Mouse (Mus musculus) liver, embryonic 16.5 days (tissue): ENCODE measurements around the gene Ankrd11. TPM values are rescaled to one million over a fixed set of nuclear protein-coding genes. Genes with fewer than 3 reads are reported as not detected.

Experiments used
- ATAC-seq: fragments of 200-750 bp; cut with Nextera tagmentation; 2 replicates; pipeline ENCODE4 v1.8.0; 2017; ENCODE audit warnings: low read depth, mild to moderate bottlenecking, moderate number of reproducible peaks, moderate library complexity
- H3K27ac ChIP-seq: fragments of 300-500 bp; sonication (generic); 2 replicates; pipeline ENCODE4 v1.5.1; 2014; ENCODE audit warnings: mild to moderate bottlenecking, low read length
- H3K27me3 ChIP-seq: fragments of 300-500 bp; sonication (generic); 2 replicates; pipeline ENCODE4 v1.6.1; 2014; ENCODE audit warnings: low read depth, low read length, mixed read lengths; ENCODE audit not compliant: control insufficient read depth, insufficient read depth
- H3K36me3 ChIP-seq: fragments of 300-500 bp; sonication (generic); 2 replicates; pipeline ENCODE4 v1.6.1; 2014; ENCODE audit warnings: mild to moderate bottlenecking; ENCODE audit not compliant: control insufficient read depth, insufficient read depth
- H3K4me1 ChIP-seq: fragments of 300-500 bp; sonication (generic); 2 replicates; pipeline ENCODE4 v1.6.1; 2014; ENCODE audit warnings: low read depth, low read length, mixed read lengths; ENCODE audit not compliant: control insufficient read depth
- H3K4me2 ChIP-seq: fragments of 300-500 bp; sonication (generic); 2 replicates; pipeline ENCODE4 v1.6.1; 2014; ENCODE audit warnings: low read depth, low read length, mixed read lengths
- H3K4me3 ChIP-seq: fragments of 300-500 bp; sonication (generic); 2 replicates; pipeline ENCODE4 v1.5.1; 2014; ENCODE audit warnings: low read depth, mild to moderate bottlenecking, low read length
- H3K9ac ChIP-seq: fragments of 300-500 bp; sonication (generic); 2 replicates; pipeline ENCODE4 v1.6.1; 2014; ENCODE audit warnings: low read depth, low read length
- H3K9me3 ChIP-seq: fragments of 300-500 bp; sonication (generic); replicated peaks from 2 replicates; pipeline ENCODE4 v1.6.1; 2016; ENCODE audit warnings: low read length; ENCODE audit not compliant: control insufficient read depth
- WGBS: fragments of 180-500 bp; shearing (Covaris S2); extraction: QIAGEN DNeasy Blood & Tissue Kit; methylation state at CpG from one replicate; pipeline ENCODE4 v1.1.7; 2014; ENCODE audit not compliant: insufficient replicate concordance; 5-methylcytosine and 5-hydroxymethylcytosine counted together
- polyA plus RNA-seq: library from polyadenylated mRNA; unstranded; fragments of >200 nt; fragmentation: Nextera tagmentation; extraction: Ambion mirVana; gene quantifications from 2 replicates; pipeline ENCODE4 v1.2.1, GENCODE M21; 2015

Gene Ankrd11
- polyA plus RNA-seq, 1 experiment from 2014 or later = 8.6 TPM

DNA sequence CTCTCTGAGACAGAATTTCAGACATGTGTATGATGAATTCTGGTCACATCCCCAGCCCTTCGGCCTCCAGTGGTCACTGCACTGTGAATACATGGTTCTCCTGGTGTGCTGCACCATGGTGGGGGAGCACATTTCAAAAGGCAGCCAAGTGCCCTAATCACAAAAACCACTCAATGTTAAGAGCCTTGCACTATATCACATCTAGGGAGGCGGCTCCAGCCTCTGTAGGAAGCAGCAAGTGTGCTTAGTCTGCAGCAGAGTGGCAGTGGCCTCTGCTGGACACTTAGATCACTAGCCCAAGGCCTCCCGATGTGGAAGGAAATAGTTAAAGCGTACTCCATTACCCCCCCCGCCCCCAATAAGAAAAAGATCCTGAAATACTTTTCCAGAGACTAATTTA, 143.0 kb downstream of the Ankrd11 start:
- H3K9me3 ChIP-seq = no peaks in the 10 kb centered on the region
- WGBS = 78% methylated on average over 5 of the region's 5 CpGs
- ATAC-seq = no peak
- no peaks in the 10 kb centered on the region for H3K27me3 ChIP-seq
- H3K4me2 ChIP-seq = no peak overlapping the region
- H3K9ac ChIP-seq = no peak overlapping the region
- H3K27ac ChIP-seq = no peak overlapping the region
- H3K4me1 ChIP-seq = peaks cover 6% of the 10 kb centered on the region; the same call in 1 of the 2 replicates
- no peak overlapping the region for H3K4me3 ChIP-seq
- H3K36me3 ChIP-seq = peaks cover 22% of the 10 kb centered on the region

DNA sequence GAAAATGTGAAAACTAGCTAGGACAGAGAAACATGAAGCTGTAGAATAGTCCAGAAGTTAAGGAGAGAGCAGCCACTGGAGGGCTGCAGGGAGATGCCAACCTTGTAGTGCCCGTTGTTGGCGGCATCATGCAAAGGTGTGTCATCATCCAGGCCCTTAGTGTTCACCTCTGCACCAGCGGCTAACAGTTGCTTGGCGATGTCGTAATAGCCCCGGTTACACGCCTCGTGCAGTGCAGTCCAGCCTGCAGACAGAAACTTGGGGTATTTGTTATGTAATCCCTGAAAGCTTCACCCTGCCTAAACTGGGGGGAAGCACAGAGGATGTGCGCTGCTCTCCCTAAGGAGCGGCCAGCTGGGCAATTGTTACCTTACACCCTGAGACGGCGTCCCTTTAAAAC, 143.6 kb downstream of the Ankrd11 start:
- Histone ChIP-seq H3K27me3 (no peaks in the 10 kb centered on the region), H3K27ac (no peak overlapping the region), H3K36me3 (peaks cover 25% of the 10 kb centered on the region), H3K9me3 (no peaks in the 10 kb centered on the region), H3K4me3 (no peak overlapping the region), H3K9ac (no peak overlapping the region), H3K4me2 (no peak overlapping the region), H3K4me1 (peaks cover 6% of the 10 kb centered on the region; the same call in 1 of the 2 replicates)
- peak; percentile 72 for ATAC-seq
- 79% methylated on average over 12 of the region's 12 CpGs for WGBS

DNA sequence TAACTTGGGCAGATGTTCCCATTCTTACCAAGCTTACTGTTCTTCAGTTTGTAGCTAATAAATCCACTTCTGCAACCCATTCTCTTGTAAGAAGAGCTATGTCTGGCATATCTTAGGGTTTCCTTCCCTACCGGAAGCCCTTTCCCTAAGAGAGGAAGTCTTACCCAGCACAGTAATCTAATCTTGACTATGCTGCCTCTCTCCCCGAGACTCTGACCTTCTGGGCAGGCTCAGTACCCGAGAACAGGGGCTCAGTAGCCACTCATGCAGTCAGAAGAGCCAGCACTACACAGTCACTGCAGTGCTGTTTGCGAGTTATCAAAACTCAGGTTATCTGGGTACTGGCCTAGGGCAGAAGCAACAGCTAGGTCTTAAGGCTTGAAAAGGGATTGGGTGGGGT, 144.1 kb downstream of the Ankrd11 start:
- no peak for ATAC-seq
- no peaks in the 10 kb centered on the region for H3K9me3 ChIP-seq
- no peak overlapping the region for H3K27ac ChIP-seq
- H3K27me3 ChIP-seq = no peaks in the 10 kb centered on the region
- H3K4me3 ChIP-seq = no peak overlapping the region
- 51% methylated on average over 4 of the region's 4 CpGs for WGBS
- no peak overlapping the region for H3K4me2 ChIP-seq
- peaks cover 6% of the 10 kb centered on the region; the same call in 1 of the 2 replicates for H3K4me1 ChIP-seq
- H3K36me3 ChIP-seq = peaks cover 25% of the 10 kb centered on the region
- no peak overlapping the region for H3K9ac ChIP-seq

DNA sequence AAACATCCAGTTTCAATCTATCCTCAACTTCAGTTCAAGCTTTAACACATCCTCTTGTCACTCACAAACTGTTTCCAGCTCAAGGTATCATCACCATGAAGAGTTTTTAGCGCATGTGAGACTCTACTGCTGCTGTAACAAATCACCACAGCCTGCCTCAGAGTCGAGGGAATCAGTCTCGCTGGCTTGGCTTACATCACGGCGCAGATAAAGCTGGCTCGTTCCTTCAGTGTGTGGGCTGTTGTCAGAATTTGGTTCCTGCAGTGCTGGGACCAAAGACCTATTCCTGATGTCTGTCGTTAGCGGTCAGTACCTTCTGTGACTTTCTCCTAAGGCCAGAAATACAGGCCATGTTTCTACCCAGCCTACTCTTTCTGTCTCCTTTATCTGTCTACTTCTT, 144.9 kb downstream of the Ankrd11 start:
- no peak for ATAC-seq
- no peaks in the 10 kb centered on the region for H3K27me3 ChIP-seq
- peaks cover 6% of the 10 kb centered on the region; the same call in 1 of the 2 replicates for H3K4me1 ChIP-seq
- H3K4me2 ChIP-seq = no peak overlapping the region
- H3K27ac ChIP-seq = no peak overlapping the region
- H3K9ac ChIP-seq = no peak overlapping the region
- peaks cover 32% of the 10 kb centered on the region for H3K36me3 ChIP-seq
- H3K4me3 ChIP-seq = no peak overlapping the region
- no peaks in the 10 kb centered on the region for H3K9me3 ChIP-seq
- 89% methylated on average over 8 of the region's 8 CpGs for WGBS

DNA sequence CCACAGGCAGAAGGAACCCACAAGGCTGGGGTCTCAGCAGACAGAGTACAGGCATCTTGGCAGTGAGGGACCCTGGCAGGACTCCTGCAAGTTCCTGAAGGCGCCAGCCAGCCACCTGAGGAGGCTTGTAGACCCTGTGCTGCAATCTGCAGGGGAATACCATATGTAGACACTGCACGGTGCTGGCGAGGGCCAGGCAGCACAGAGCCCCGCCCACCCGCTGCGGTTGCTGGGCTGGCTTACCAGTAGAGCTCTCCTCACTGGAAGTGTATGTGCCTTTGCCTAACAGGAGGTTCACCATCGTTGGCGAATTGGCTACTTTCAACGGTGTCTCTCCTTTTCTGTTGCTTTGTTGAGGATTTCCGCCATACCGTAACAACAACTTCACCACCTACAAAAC, 145.8 kb downstream of the Ankrd11 start:
- WGBS = 91% methylated on average over 11 of the region's 11 CpGs
- no peak overlapping the region for H3K27ac ChIP-seq
- no peak overlapping the region for H3K4me2 ChIP-seq
- ATAC-seq = no peak
- H3K4me1 ChIP-seq = peaks cover 6% of the 10 kb centered on the region; the same call in 1 of the 2 replicates
- H3K9me3 ChIP-seq = no peaks in the 10 kb centered on the region
- peaks cover 41% of the 10 kb centered on the region for H3K36me3 ChIP-seq
- H3K4me3 ChIP-seq = no peak overlapping the region
- H3K27me3 ChIP-seq = no peaks in the 10 kb centered on the region
- no peak overlapping the region for H3K9ac ChIP-seq

DNA sequence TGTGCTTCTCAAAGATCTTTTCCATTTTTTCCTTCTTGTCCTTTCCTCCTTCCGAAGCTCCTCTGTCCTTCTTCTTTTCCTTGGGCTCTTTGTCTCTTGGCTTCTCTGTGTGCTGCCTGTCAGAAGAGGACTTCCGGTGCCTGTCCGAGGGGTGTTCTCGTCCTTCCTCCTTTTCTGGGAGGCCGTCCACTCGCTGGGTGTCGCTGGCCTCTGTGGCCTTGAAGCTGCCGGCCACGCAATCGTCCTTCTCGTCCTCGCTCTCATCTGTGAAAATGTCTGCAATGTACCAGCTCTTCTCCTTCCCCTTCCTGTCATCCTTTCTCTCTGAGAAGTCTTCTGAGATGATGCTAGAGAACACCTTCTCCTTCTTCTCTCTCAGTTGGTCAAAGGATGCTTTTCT, 148.6 kb downstream of the Ankrd11 start:
- Histone ChIP-seq H3K27me3 (no peaks in the 10 kb centered on the region), H3K36me3 (peaks cover 55% of the 10 kb centered on the region), H3K4me2 (no peak overlapping the region), H3K27ac (no peak overlapping the region), H3K4me3 (no peak overlapping the region), H3K9ac (no peak overlapping the region), H3K4me1 (peaks cover 1% of the 10 kb centered on the region; the same call in 1 of the 2 replicates), H3K9me3 (no peaks in the 10 kb centered on the region)
- no peak for ATAC-seq
- 83% methylated on average over 12 of the region's 12 CpGs for WGBS

DNA sequence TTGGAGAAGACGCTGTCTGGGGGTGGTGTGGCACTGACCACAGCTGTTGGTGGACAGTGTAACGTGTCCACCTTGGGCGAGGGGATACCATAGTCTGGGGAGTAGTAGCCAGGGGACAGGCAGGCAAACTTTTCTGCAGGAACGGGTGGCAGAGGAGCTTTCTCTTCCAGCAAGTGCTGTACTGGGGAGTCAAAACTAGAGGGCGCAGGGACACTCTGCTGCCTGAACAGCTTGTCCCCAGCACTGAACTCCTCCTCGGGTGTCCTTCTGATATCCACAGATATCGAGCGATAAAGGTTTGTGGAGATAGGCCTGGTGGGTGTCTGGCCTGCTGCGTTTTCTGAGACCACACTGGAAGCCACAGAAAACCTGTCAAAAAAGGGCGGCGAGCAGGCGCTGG, 150.6 kb downstream of the Ankrd11 start:
- WGBS = 77% methylated on average over 12 of the region's 12 CpGs
- Histone ChIP-seq H3K9me3 (no peaks in the 10 kb centered on the region), H3K27ac (no peak overlapping the region), H3K4me3 (no peak overlapping the region), H3K9ac (no peak overlapping the region), H3K4me1 (no peaks in the 10 kb centered on the region), H3K36me3 (peaks cover 68% of the 10 kb centered on the region), H3K27me3 (no peaks in the 10 kb centered on the region), H3K4me2 (no peak overlapping the region)
- no peak for ATAC-seq

DNA sequence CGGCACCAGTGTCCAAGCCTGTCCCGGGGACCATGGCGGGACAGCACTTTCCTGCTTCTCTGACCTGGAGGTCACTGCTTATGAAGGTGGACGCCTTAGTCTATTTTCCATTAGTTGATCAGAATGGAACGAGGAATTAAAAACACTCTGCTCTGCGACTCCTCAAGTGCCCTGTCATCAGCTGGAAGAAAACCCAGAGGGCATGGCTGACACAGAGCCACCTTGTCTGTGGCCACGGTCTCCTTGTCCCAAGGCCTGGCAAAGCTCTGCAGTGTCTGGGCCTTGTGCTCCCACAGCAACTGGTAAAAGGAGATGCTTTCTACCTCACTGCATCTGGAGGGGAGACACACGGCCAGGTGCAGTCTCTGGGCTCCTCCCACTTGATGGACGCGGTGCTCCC, 158.4 kb downstream of the Ankrd11 start:
- Histone ChIP-seq H3K4me2 (no peak overlapping the region), H3K36me3 (peaks cover 49% of the 10 kb centered on the region), H3K9me3 (no peaks in the 10 kb centered on the region), H3K27ac (no peak overlapping the region), H3K9ac (no peak overlapping the region), H3K4me1 (no peaks in the 10 kb centered on the region), H3K4me3 (no peak overlapping the region), H3K27me3 (no peaks in the 10 kb centered on the region)
- 85% methylated on average over 10 of the region's 10 CpGs for WGBS
- no peak for ATAC-seq

DNA sequence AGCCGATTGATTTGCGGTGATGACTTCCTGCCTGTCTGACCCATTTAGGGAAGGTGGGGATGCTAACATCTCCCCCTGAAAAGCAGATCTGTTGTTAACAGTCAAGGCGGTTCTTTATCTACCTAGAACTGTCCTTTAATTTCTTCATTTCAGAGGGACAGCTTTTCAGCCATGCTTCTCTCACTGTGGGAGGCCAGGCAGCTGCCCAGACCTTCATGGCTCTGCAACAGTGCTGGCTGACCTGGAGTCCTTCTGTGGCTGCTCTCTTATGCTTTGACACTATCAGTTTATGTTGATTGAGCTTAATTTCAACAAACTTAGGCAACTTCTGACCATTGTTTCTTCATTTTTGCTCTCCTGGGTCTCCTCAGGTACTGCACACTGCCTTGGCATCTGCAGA, 161.8 kb downstream of the Ankrd11 start:
- H3K4me2 ChIP-seq = no peak overlapping the region
- 49% methylated on average over 3 of the region's 3 CpGs for WGBS

More for the DNA sequence above, 161.8 kb downstream of the Ankrd11 start:
- no peak for ATAC-seq
- no peak overlapping the region for H3K27ac ChIP-seq
- H3K36me3 ChIP-seq = peaks cover 23% of the 10 kb centered on the region
- no peaks in the 10 kb centered on the region for H3K4me1 ChIP-seq
- H3K27me3 ChIP-seq = no peaks in the 10 kb centered on the region
- H3K4me3 ChIP-seq = no peak overlapping the region
- no peaks in the 10 kb centered on the region for H3K9me3 ChIP-seq
- H3K9ac ChIP-seq = no peak overlapping the region
